In genomic region chr10:67911447-67912336, GRCm38 (mm10) we compare ENCODE assay signal across 8 mouse cellular contexts. TPM values are rescaled to one million over a fixed set of nuclear protein-coding genes. Genes with fewer than 3 reads are reported as not detected.
A peak's percentile ranks its signal among the peaks of the same experiment; 100 is the strongest.
DNase-seq lines count a peak whose midpoint lies in the region.

No protein-coding gene starts in this region.

- DNase-seq in left cerebral cortex, postnatal 4 days, result peak; percentile 6
- no peak for DNase-seq in left cerebral cortex, postnatal 10 days (ENCODE audit: extremely low spot score in 1 of 2, low spot score in 2 of 2)
- DNase-seq in brain, adult 2 months (ENCODE audit: low read depth, low spot score), result peak; percentile 71
- DNase-seq in hindbrain, embryonic 10.5 days (ENCODE audit: low spot score), result peak; percentile 11
- peak; percentile 12 for DNase-seq in mesoderm, embryonic 11.5 days (ENCODE audit: low read depth, low spot score)
- peak; percentile 74 for DNase-seq in thymus, postnatal 0 days (ENCODE audit: low spot score)
- no peak for DNase-seq in ovary, postnatal 36 days (ENCODE audit: low spot score)
- DNase-seq in lung, postnatal 10 days, result no peak

- peaks cover 16% of the 10 kb centered on the region for H3K4me1 ChIP-seq in hindbrain, embryonic 10.5 days (replicated peaks)

- peak overlapping the region; percentile 81 for H3K4me3 ChIP-seq in hindbrain, embryonic 10.5 days

- H3K9me3 ChIP-seq in hindbrain, embryonic 10.5 days, result no peaks in the 10 kb centered on the region

- intact Hi-C loops in left cerebral cortex, postnatal 4 days (cut with DNase I), result no loop called here
- intact Hi-C loops in left cerebral cortex, postnatal 10 days (cut with DNase I), result no loop called here

- H3K27me3 ChIP-seq in hindbrain, embryonic 10.5 days (ENCODE audit: insufficient read depth, poor library complexity, severe bottlenecking), result peaks cover 32% of the 10 kb centered on the region

- H3K36me3 ChIP-seq in hindbrain, embryonic 10.5 days, result 0 out of 2 replicates have a peak, but pooled peaks cover 8% of the 10 kb centered on the region

- WGBS in hindbrain, embryonic 10.5 days, result 20% methylated on average over 33 of the region's 33 CpGs

- H3K27ac ChIP-seq in hindbrain, embryonic 10.5 days, result peak overlapping the region; percentile 86

RNA-seq across cellular contexts. Expression of gene Zfp365, which starts 0.8 kb away (rescaled TPM):
- total RNA-seq in left cerebral cortex, postnatal 4 days (2021), result 10 to 100 TPM; 41.9 to 44.5 TPM
- 100 to 1,000 TPM; 131 to 132 TPM for total RNA-seq in left cerebral cortex, postnatal 10 days (2021)
- polyA plus RNA-seq in hindbrain, embryonic 10.5 days (2016; fragmentation: Nextera tagmentation; extraction: Ambion mirVana), result 1.7 and 2.0 TPM in 2 replicates
- polyA plus RNA-seq in thymus, postnatal 0 days (2015; fragmentation: Nextera tagmentation; extraction: Ambion mirVana), result 0.90 and 1.0 TPM in 2 replicates

Comparison
In these comparisons a context has a peak if more than half of its experiments do, and no peak if none do; other contexts are left out.
1. DNase-seq: peak in left cerebral cortex, postnatal 4 days (single experiment), brain, adult 2 months (single experiment), hindbrain, embryonic 10.5 days (single experiment), mesoderm, embryonic 11.5 days (single experiment) and thymus, postnatal 0 days (single experiment); none in left cerebral cortex, postnatal 10 days (0 of 2), ovary, postnatal 36 days (single experiment) and lung, postnatal 10 days (single experiment).